27 mouse cellular contexts compared by ENCODE assay signal in the genomic region with DNA sequence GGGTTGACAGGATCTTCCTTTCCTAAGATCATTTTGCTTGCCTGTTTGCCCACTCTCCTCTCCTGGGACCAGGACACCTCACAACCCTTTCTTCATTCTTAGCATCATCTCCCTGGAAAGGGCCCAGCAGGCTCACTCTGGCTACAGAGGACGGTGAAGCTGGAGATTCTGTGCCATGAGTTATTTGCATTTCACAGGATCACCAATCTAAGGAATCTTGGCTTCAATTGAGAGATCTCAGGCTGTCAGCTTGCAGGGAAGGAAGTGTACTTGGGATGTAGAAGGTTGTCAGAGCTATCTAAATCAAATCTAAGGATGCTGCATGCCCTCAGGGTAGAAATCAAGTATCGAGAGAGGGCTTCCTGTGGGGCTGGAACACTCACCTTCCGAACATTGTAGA. TPM values are rescaled to one million over a fixed set of nuclear protein-coding genes. Genes with fewer than 3 reads are reported as not detected.
DNase-seq lines count a peak whose midpoint lies in the region; ATAC-seq and TF ChIP-seq lines count a peak whose summit lies in the region.
"Had no signal": no experiment of that assay in that cellular context is flagged by ENCODE, and none has a peak within 500 bp of the region (broad histone marks: within the 10 kb centered on the region; RNA-seq: fewer than 3 reads in every experiment).

No protein-coding gene starts in this region.

- peak overlapping the region; percentile 21 for H3K27ac ChIP-seq in left cerebral cortex, adult 2 months
- no peak overlapping the region for H3K27ac ChIP-seq in heart, adult 2 months

- peak; percentile 62 for ATAC-seq in frontal cortex, adult (ENCODE audit: low TSS enrichment)
- ATAC-seq: activated CD4-positive, CD25-positive, alpha-beta regulatory T cell, adult 4 months; CD4-positive, CD25-positive, alpha-beta regulatory T cell, adult 4 months; Patski had no signal

- no peak for DNase-seq in frontal cortex, postnatal 14 days (ENCODE audit: low spot score in 2 of 2)
- DNase-seq in left cerebral cortex, adult 2 months (ENCODE audit: extremely low spot score in 1 of 2, low spot score in 2 of 2), result no peak
- no peak for DNase-seq in left cerebral cortex, postnatal 14 days (ENCODE audit: low spot score in 2 of 2)
- DNase-seq in brain, adult 2 months (ENCODE audit: low read depth, low spot score), result peak; percentile 58
- DNase-seq in heart, adult 2 months, result no peak
- DNase-seq: adrenal gland, adult 2 months; adrenal gland, adult 8-10 months; adrenal gland, postnatal 10 days; adrenal gland, postnatal 14 days; adrenal gland, postnatal 25 days; adrenal gland, postnatal 36 days; B cell, adult 2 months; cerebellum, adult 11 months; cerebellum, adult 11-12 months; cerebellum, adult 18-20 months; cerebellum, adult 2 months had no signal

- H3K4me1 ChIP-seq in heart, adult 2 months (ENCODE audit: control insufficient read depth, insufficient read depth, low read length), result no peaks in the 10 kb centered on the region

- no peak overlapping the region for H3K4me3 ChIP-seq in left cerebral cortex, adult 2 months
- H3K4me3 ChIP-seq in heart, adult 2 months, result no peak overlapping the region

- intact Hi-C loops in left cerebral cortex, adult 2 months (cut with DNase I), result no loop called here
- intact Hi-C loops in left cerebral cortex, postnatal 14 days (cut with DNase I), result no loop called here
- intact Hi-C loops in heart, adult 2 months (cut with DNase I), result no loop called here

- TF ChIP-seq CTCF in left cerebral cortex, adult 2 months (IDR thresholded peaks at IDR 0.05), result no peak
- no peak for TF ChIP-seq CTCF in heart, adult 2 months (IDR thresholded peaks at IDR 0.05)

- no peaks in the 10 kb centered on the region for H3K79me2 ChIP-seq in heart, adult 2 months (replicated peaks; ENCODE audit: control insufficient read depth, insufficient read depth, low read length)

- H3K27me3 ChIP-seq in heart, adult 2 months (ENCODE audit: control insufficient read depth, insufficient read depth, low read length), result no peaks in the 10 kb centered on the region

- H3K36me3 ChIP-seq in heart, adult 2 months (ENCODE audit: control insufficient read depth, insufficient read depth, low read length), result no peaks in the 10 kb centered on the region
- H3K36me3 ChIP-seq: G1E had no signal

- no peak overlapping the region for H3K9ac ChIP-seq in heart, adult 2 months (ENCODE audit: low read depth, low read length)

- no peak for TF ChIP-seq POLR2A in heart, adult 2 months (IDR thresholded peaks at IDR 0.05; ENCODE audit: insufficient read depth, low read depth, low read length)

- 53% methylated on average over 3 of the region's 3 CpGs for WGBS in heart, adult 2 months

- TF ChIP-seq EP300 in heart, adult 2 months (IDR thresholded peaks at IDR 0.05; ENCODE audit: insufficient read depth, low read depth, low read length), result no peak

RNA-seq across cellular contexts. Expression of a gene that starts 8.3 kb away (rescaled TPM):
- under 1 TPM; 0.63 to 0.75 TPM for total RNA-seq in left cerebral cortex, adult 2 months (2021)
- total RNA-seq in left cerebral cortex, postnatal 14 days (2021), result under 1 TPM; 0.55 to 0.66 TPM
- not detected for total RNA-seq in heart, adult 2 months (2021)
- polyA plus RNA-seq in heart, adult 2 months (2012; rRNA removed), result 0.09 and 0.23 TPM in 2 replicates
- total RNA-seq: adrenal gland, postnatal 10 days; adrenal gland, postnatal 14 days; adrenal gland, postnatal 25 days; CH12.LX; ES-E14; MEL had no signal
- polyA plus RNA-seq: brain, embryonic 14.5 days; C2C12; G1E; Patski had no signal

RNA-seq across cellular contexts. Expression of a gene that starts 30.4 kb away (rescaled TPM):
- not detected for total RNA-seq in left cerebral cortex, adult 2 months (2021)
- total RNA-seq in left cerebral cortex, postnatal 14 days (2021), result under 1 TPM in 1 of 2 experiments, not detected in 1; 0.25 TPM
- total RNA-seq in heart, adult 2 months (2021), result not detected
- 0.82 TPM in 1 of 2 replicates, not detected in the other for polyA plus RNA-seq in heart, adult 2 months (2012; rRNA removed)
- total RNA-seq: adrenal gland, adult 18-20 months; adrenal gland, adult 2 months; adrenal gland, adult 8-10 months; adrenal gland, postnatal 10 days; adrenal gland, postnatal 14 days; adrenal gland, postnatal 25 days; adrenal gland, postnatal 36 days; CH12.LX; MEL had no signal
- polyA plus RNA-seq: activated CD4-positive, CD25-positive, alpha-beta regulatory T cell, adult 4 months; adrenal gland, adult 2 months; brain, embryonic 14.5 days; C2C12; CD4-positive, CD25-positive, alpha-beta regulatory T cell, adult 4 months; G1E; Patski had no signal

RNA-seq across cellular contexts. Expression of a gene that starts 35.3 kb away (rescaled TPM):
- total RNA-seq in left cerebral cortex, adult 2 months (2021), result 10 to 100 TPM; 52.1 to 74.9 TPM
- 10 to 100 TPM; 11.3 to 16.2 TPM for total RNA-seq in left cerebral cortex, postnatal 14 days (2021)
- 10 to 100 TPM; 14.2 to 16.9 TPM for total RNA-seq in heart, adult 2 months (2021)
- polyA plus RNA-seq in heart, adult 2 months (2012; rRNA removed), result 5.1 and 8.3 TPM in 2 replicates
- total RNA-seq: MEL had no signal
- polyA plus RNA-seq: activated CD4-positive, CD25-positive, alpha-beta regulatory T cell, adult 4 months; G1E; Patski had no signal

RNA-seq across cellular contexts. Expression of a gene that starts 55.9 kb away (rescaled TPM):
- 100 to 1,000 TPM; 238 to 254 TPM for total RNA-seq in left cerebral cortex, adult 2 months (2021)
- total RNA-seq in left cerebral cortex, postnatal 14 days (2021), result 100 to 1,000 TPM; 174 to 177 TPM
- 1 to 10 TPM; 1.2 to 1.3 TPM for total RNA-seq in heart, adult 2 months (2021)
- 0.23 and 0.31 TPM in 2 replicates for polyA plus RNA-seq in heart, adult 2 months (2012; rRNA removed)
- total RNA-seq: CH12.LX, MEL had no signal
- polyA plus RNA-seq: C2C12, G1E, Patski had no signal
